Mouse (Mus musculus): ENCODE results near the gene Cyth2.

The Cyth2 gene

GRCm38 (mm10) chr7:45784524-45785372, 29.6 kb downstream of the Cyth2 start, which contains the start of gene Sult2b1:
Gene Sult2b1 (minus strand): TSS chr7:45784669.
- peak; percentile 90 for DNase-seq

GRCm38 (mm10) chr7:45783511-45784091, 30.8 kb downstream of the Cyth2 start, which contains the start of gene Lmtk3:
Gene Lmtk3 (plus strand): TSS chr7:45783738.
- peak; percentile 81 for DNase-seq

GRCm38 (mm10) chr7:45782271-45782670, 32.1 kb downstream of the Cyth2 start:
- no peak for DNase-seq

- no peak for DNase-seq
Measured at GRCm38 (mm10) chr7:45779081-45779641, 35.2 kb downstream of the Cyth2 start.

GRCm38 (mm10) chr7:45775237-45775636, 39.1 kb downstream of the Cyth2 start:
- DNase-seq = no peak

- no peak for DNase-seq
Measured at GRCm38 (mm10) chr7:45771101-45771500, 43.3 kb downstream of the Cyth2 start.

GRCm38 (mm10) chr7:45770427-45771082, 43.8 kb downstream of the Cyth2 start:
- DNase-seq = no peak

- no peak for DNase-seq
Measured at GRCm38 (mm10) chr7:45767500-45767899, 46.9 kb downstream of the Cyth2 start.

- no peak for DNase-seq
Measured at GRCm38 (mm10) chr7:45766764-45767163, 47.6 kb downstream of the Cyth2 start.

- DNase-seq = no peak
Measured at GRCm38 (mm10) chr7:45765995-45766394, 48.4 kb downstream of the Cyth2 start.

GRCm38 (mm10) chr7:45760151-45760550, 54.2 kb downstream of the Cyth2 start:
- no peak for DNase-seq

GRCm38 (mm10) chr7:45759400-45759799, 55.0 kb downstream of the Cyth2 start:
- DNase-seq = no peak
